Mouse (Mus musculus) MEL (cell line): ENCODE results near the gene Rsph6a. TPM values are rescaled to one million over a fixed set of nuclear protein-coding genes. Genes with fewer than 3 reads are reported as not detected.
"Not testable (repeated sequence)": the region's sequence is repeated elsewhere in the genome, so short reads cannot be mapped to it uniquely, and the experiment has no call there.

Experiments
- DNase-seq: peaks from one replicate; pipeline ENCODE4 v3.0.0; 2011; ENCODE audit warnings: low read depth, low spot score
- H3K27ac ChIP-seq: 2 replicates; pipeline ENCODE4 v1.5.1; 2012; ENCODE audit warnings: low read depth, mild to moderate bottlenecking, control low read depth, low read length, moderate library complexity; ENCODE audit not compliant: control insufficient read depth
- H3K27me3 ChIP-seq, 2 experiments: fragments of 150-350 bp in 1 of 2; sonication (generic) in 1 of 2; 2 replicates each; pipeline ENCODE4 v1.6.1; 2012; ENCODE audit warnings: low read length in 2 of 2, mild to moderate bottlenecking in 2 of 2, improper control_type of control experiment in 1 of 2, moderate library complexity in 1 of 2; ENCODE audit not compliant: insufficient read depth in 2 of 2, control insufficient read depth in 1 of 2
- H3K36me3 ChIP-seq, 2 experiments: 2 replicates each; pipeline ENCODE4 v1.6.1; 2012 to 2014; ENCODE audit warnings: low read length in 2 of 2, improper control_type of control experiment in 1 of 2, inconsistent platforms in 1 of 2, mild to moderate bottlenecking in 1 of 2; ENCODE audit not compliant: insufficient read depth in 2 of 2, control insufficient read depth in 1 of 2
- H3K4me1 ChIP-seq, 2 experiments: fragments of 150-350 bp in 1 of 2; sonication (generic) in 1 of 2; 2 replicates each; pipeline ENCODE4 v1.6.1; 2012; ENCODE audit warnings: low read length in 2 of 2, improper control_type of control experiment in 1 of 2, mild to moderate bottlenecking in 1 of 2; ENCODE audit not compliant: insufficient read depth in 2 of 2, control insufficient read depth in 1 of 2
- H3K4me3 ChIP-seq, 2 experiments: fragments of 150-350 bp in 1 of 2; sonication (generic) in 1 of 2; 2 replicates each; pipeline ENCODE4 v1.5.1; 2012; ENCODE audit warnings: low read depth in 2 of 2, low read length in 2 of 2, mild to moderate bottlenecking in 2 of 2, moderate library complexity in 2 of 2, control low read depth in 1 of 2, improper control_type of control experiment in 1 of 2; ENCODE audit not compliant: control insufficient read depth in 1 of 2, insufficient read depth in 1 of 2
- H3K79me2 ChIP-seq: 2 replicates; pipeline ENCODE4 v1.6.1; 2012; ENCODE audit warnings: mild to moderate bottlenecking, low read length, moderate library complexity; ENCODE audit not compliant: control insufficient read depth, poor library complexity, insufficient read depth
- H3K9ac ChIP-seq: 2 replicates; pipeline ENCODE4 v1.6.1; 2012; ENCODE audit warnings: low read depth, mild to moderate bottlenecking, control low read depth, low read length, moderate library complexity; ENCODE audit not compliant: control insufficient read depth, poor library complexity, severe bottlenecking
- H3K9me3 ChIP-seq: fragments of 150-350 bp; sonication (generic); replicated peaks from 2 replicates; pipeline ENCODE4 v1.6.1; 2012; ENCODE audit warnings: mild to moderate bottlenecking, low read length, improper control_type of control experiment, moderate library complexity; ENCODE audit not compliant: insufficient read depth
- BHLHE40 ChIP-seq: IDR thresholded peaks from 2 replicates; pipeline ENCODE4 v1.6.1; 2012; ENCODE audit warnings: low read depth, mild to moderate bottlenecking, inconsistent platforms, low read length, improper control_type of control experiment, borderline replicate concordance
- CTCF ChIP-seq, 3 experiments: IDR thresholded peaks in 2 of 3; conservative IDR thresholded peaks in 1 of 3; 2 replicates each; pipeline ENCODE4 v1.5.1; 2011 to 2012; ENCODE audit warnings: low read length in 3 of 3, low read depth in 2 of 3, mild to moderate bottlenecking in 2 of 3, improper control_type of control experiment in 1 of 3, inconsistent platforms in 1 of 3, mixed read lengths in 1 of 3, moderate library complexity in 1 of 3; ENCODE audit not compliant: control insufficient read depth in 1 of 3, insufficient read depth in 1 of 3, poor library complexity in 1 of 3, severe bottlenecking in 1 of 3
- ELF1 ChIP-seq: IDR thresholded peaks from 2 replicates; pipeline ENCODE4 v1.6.1; 2014; ENCODE audit warnings: low read depth, mild to moderate bottlenecking, inconsistent platforms, low read length, improper control_type of control experiment, moderate library complexity
- EP300 ChIP-seq, 2 experiments: IDR thresholded peaks; 2 replicates each; pipeline ENCODE4 v1.6.1; 2011; ENCODE audit warnings: improper control_type of control experiment in 2 of 2, low read length in 2 of 2, low read depth in 1 of 2, mild to moderate bottlenecking in 1 of 2
- ETS1 ChIP-seq: IDR thresholded peaks from 2 replicates; pipeline ENCODE4 v1.6.1; 2012; ENCODE audit warnings: low read depth, mild to moderate bottlenecking, inconsistent platforms, low read length, improper control_type of control experiment, moderate library complexity
- GATA1 ChIP-seq: IDR thresholded peaks from 2 replicates; pipeline ENCODE4 v1.6.1; 2011; ENCODE audit warnings: low read depth, low read length, improper control_type of control experiment
- MAFK ChIP-seq: IDR thresholded peaks from 2 replicates; pipeline ENCODE4 v1.6.1; 2011; ENCODE audit warnings: low read depth, mild to moderate bottlenecking, low read length, improper control_type of control experiment, borderline replicate concordance
- MXI1 ChIP-seq: IDR thresholded peaks from 2 replicates; pipeline ENCODE4 v1.6.1; 2011; ENCODE audit warnings: mild to moderate bottlenecking, low read depth, low read length, improper control_type of control experiment
- MYC ChIP-seq: IDR thresholded peaks from 2 replicates; pipeline ENCODE4 v1.6.1; 2011; ENCODE audit warnings: low read depth, mild to moderate bottlenecking, low read length, improper control_type of control experiment, moderate library complexity
- POLR2AphosphoS2 ChIP-seq: IDR thresholded peaks from 2 replicates; pipeline ENCODE4 v1.6.1; 2011; ENCODE audit warnings: low read length, improper control_type of control experiment
- RAD21 ChIP-seq: IDR thresholded peaks from 2 replicates; pipeline ENCODE4 v1.6.1; 2011; ENCODE audit warnings: mild to moderate bottlenecking, low read depth, low read length, improper control_type of control experiment
- SMC3 ChIP-seq: IDR thresholded peaks from 2 replicates; pipeline ENCODE4 v1.6.1; 2011; ENCODE audit warnings: low read depth, low read length, improper control_type of control experiment
- TAL1 ChIP-seq: IDR thresholded peaks from 2 replicates; pipeline ENCODE4 v1.6.1; 2012; ENCODE audit warnings: mild to moderate bottlenecking, inconsistent platforms, low read length, moderate library complexity, mixed read lengths
- ZC3H11A ChIP-seq: IDR thresholded peaks from 2 replicates; pipeline ENCODE4 v1.6.1; 2012; ENCODE audit warnings: low read depth, mild to moderate bottlenecking, inconsistent platforms, low read length, improper control_type of control experiment
- ZMIZ1 ChIP-seq: IDR thresholded peaks from 2 replicates; pipeline ENCODE4 v1.6.1; 2012; ENCODE audit warnings: low read depth, mild to moderate bottlenecking, inconsistent platforms, low read length, improper control_type of control experiment, moderate library complexity
- polyA plus RNA-seq, 2 experiments: library from polyadenylated mRNA; stranded (reverse) in 1 of 2; unstranded in 1 of 2; fragments of >175 nt in 1 of 2; fragments of >200 nt in 1 of 2; gene quantifications; 2 replicates each; pipeline versions ENCODE4 v1.2.1 to v1.2.4; 2012; ENCODE audit warnings: low replicate concordance in 2 of 2, low read depth in 1 of 2; ENCODE audit not compliant: insufficient read length in 2 of 2, insufficient read depth in 1 of 2, missing spikeins in 1 of 2
- total RNA-seq: library from RNA; depleted of rRNA; stranded (reverse); fragments of 300-350 nt; gene quantifications from 2 replicates; pipeline ENCODE4 v1.2.3, GENCODE M21; 2012

Rsph6a gene
- total and polyA plus RNA-seq, 3 experiments: 0.04 to 0.23 TPM; not detected in 1

DNA sequence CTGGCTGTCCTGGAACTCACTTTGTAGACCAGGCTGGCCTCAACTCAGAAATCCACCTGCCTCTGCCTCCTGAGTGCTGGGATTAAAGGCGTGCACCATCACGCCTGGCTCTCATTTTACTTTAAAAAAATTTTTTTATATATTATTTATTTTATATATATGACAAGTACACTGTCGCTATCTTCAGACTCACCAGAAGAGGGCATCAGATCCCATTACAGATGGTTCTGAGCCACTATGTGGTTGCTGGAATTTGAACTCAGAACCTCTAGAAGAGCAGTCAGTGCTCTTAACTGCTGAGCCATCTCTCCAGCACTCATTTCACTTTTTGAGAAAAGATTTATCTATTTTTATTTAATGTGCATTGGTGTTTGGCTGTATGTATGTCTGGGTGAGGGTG is 16.5 kb downstream of the Rsph6a start:
- not testable (repeated sequence) for H3K9ac ChIP-seq, DNase-seq, H3K27ac ChIP-seq, H3K4me3 ChIP-seq, H3K4me1 ChIP-seq, H3K27me3 ChIP-seq, H3K79me2 ChIP-seq, H3K36me3 ChIP-seq, H3K9me3 ChIP-seq
- TF ChIP-seq CTCF (IDR thresholded peaks at IDR 0.05 in 2 of 3, conservative IDR thresholded peaks at IDR 0.05 in 1 of 3; ENCODE audit: control insufficient read depth in 1 of 3, insufficient read depth in 1 of 3, low read depth in 2 of 3, low read length in 3 of 3, poor library complexity in 1 of 3, severe bottlenecking in 1 of 3) (peak; percentile 11 to 39 (median 12); a peak in 4 of 6 replicates), ZC3H11A (peak; percentile 35; the same call in 1 of the 2 replicates), RAD21 (peak; percentile 30), SMC3 (peak; percentile 43)

DNA sequence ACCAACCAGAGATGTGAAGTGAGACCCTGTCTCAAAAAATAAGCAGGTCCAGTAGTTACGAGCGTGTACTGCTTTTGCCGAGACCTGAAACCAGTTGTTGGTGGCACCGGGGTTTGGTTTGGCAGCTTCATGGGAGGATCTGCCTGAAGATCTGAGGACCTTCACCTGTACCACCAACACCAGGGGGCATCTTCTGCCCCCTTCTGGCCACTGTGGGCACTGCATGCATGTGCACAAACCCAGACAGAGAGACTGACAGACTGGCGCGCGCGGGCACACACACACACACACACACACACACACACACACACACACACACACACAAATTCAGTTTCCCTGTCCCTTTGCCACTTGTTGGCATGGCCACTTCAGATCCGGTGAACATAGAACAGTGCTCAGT is 19.0 kb downstream of the Rsph6a start:
- H3K27me3 ChIP-seq: no peaks in the 10 kb centered on the region

DNA sequence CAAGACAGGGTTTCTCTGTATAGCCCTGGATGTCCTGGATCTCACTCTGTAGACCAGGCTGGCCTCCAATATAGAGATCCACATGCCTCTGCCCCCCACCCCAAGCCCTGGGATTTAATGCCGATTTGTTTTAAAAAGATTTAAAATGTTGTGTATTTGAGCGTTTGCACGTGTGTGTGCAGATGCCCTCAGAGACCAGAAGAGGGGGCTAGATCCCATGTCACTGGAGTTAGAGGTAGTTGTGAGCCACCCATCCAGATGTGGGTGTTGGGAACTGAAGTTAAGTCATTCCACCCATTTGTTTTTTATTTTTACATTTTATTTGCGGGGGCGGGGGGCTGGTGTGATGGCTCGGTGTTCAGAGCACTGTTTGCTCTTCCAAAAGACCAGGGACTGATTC is 20.0 kb downstream of the Rsph6a start:
- H3K27ac ChIP-seq: no peak overlapping the region
- H3K27me3 ChIP-seq: no peaks in the 10 kb centered on the region
- no peak overlapping the region for H3K9ac ChIP-seq
- TF ChIP-seq POLR2AphosphoS2: no peak
- peak; percentile 18 for TF ChIP-seq RAD21
- no peak for TF ChIP-seq TAL1
- TF ChIP-seq BHLHE40: no peak
- TF ChIP-seq ETS1: no peak
- TF ChIP-seq MYC: no peak
- peak in 2 of 3 experiments; percentile 17 to 40; a peak in 2 of 6 replicates for TF ChIP-seq CTCF (IDR thresholded peaks at IDR 0.05 in 2 of 3, conservative IDR thresholded peaks at IDR 0.05 in 1 of 3; ENCODE audit: control insufficient read depth in 1 of 3, insufficient read depth in 1 of 3, low read depth in 2 of 3, low read length in 3 of 3, poor library complexity in 1 of 3, severe bottlenecking in 1 of 3)
- TF ChIP-seq MXI1: no peak
- peak; percentile 25; the same call in 1 of the 2 replicates for TF ChIP-seq SMC3
- no peak for TF ChIP-seq EP300 (IDR thresholded peaks at IDR 0.05; ENCODE audit: low read depth in 1 of 2, low read length in 2 of 2)
- no peak for TF ChIP-seq MAFK
- H3K36me3 ChIP-seq: peaks cover 0 to 11% of the 10 kb centered on the region in 2 experiments; a peak in 2 of 4 replicates
- H3K9me3 ChIP-seq: no peaks in the 10 kb centered on the region
- H3K79me2 ChIP-seq: peaks cover 9% of the 10 kb centered on the region
- peaks cover 4 to 20% of the 10 kb centered on the region in 2 experiments for H3K4me1 ChIP-seq
- DNase-seq: no peak
- no peak overlapping the region for H3K4me3 ChIP-seq

More for the DNA sequence above, 19.0 kb downstream of the Rsph6a start:
- H3K36me3 ChIP-seq: peaks cover 0 to 11% of the 10 kb centered on the region in 2 experiments; a peak in 2 of 4 replicates
- TF ChIP-seq SMC3 (peak; percentile 28; the same call in 1 of the 2 replicates), ETS1 (no peak), GATA1 (no peak), CTCF (IDR thresholded peaks at IDR 0.05 in 2 of 3, conservative IDR thresholded peaks at IDR 0.05 in 1 of 3; ENCODE audit: control insufficient read depth in 1 of 3, insufficient read depth in 1 of 3, low read depth in 2 of 3, low read length in 3 of 3, poor library complexity in 1 of 3, severe bottlenecking in 1 of 3) (peak; percentile 65 to 83 (median 66)), ELF1 (no peak), ZMIZ1 (no peak), POLR2AphosphoS2 (no peak)
- H3K27ac ChIP-seq: no peak overlapping the region
- no peaks in the 10 kb centered on the region for H3K9me3 ChIP-seq
- peaks cover 9% of the 10 kb centered on the region for H3K79me2 ChIP-seq
- H3K9ac ChIP-seq: no peak overlapping the region
- H3K4me1 ChIP-seq: peaks cover 4 to 20% of the 10 kb centered on the region in 2 experiments
- peak; percentile 44 for DNase-seq
- H3K4me3 ChIP-seq: no peak overlapping the region
